Mouse (Mus musculus): ENCODE results near the gene 4931428L18Rik. TPM values are rescaled to one million over a fixed set of nuclear protein-coding genes. Genes with fewer than 3 reads are reported as not detected.

4931428L18Rik gene
- polyA plus RNA-seq, 1 experiment, result 0.09 TPM

DNA sequence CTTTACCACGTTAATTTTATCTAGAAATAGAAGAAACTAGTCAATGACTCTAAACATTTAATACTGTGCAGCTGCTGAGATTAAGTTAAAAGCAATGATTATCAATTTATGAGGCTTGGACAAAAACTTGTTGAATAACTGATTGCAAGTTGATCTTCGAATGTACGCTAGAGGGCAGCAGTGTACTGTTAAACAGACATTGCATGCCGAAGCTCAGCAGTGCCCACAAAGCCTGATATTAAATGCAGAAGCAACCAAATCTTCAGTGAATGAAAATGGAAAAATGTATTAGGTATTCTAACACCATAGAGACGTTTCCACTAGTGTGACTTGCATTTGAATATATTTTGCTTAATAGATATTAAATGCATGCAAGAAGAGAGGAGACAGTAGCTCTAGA, 12.3 kb downstream of the 4931428L18Rik start:
- no peaks in the 10 kb centered on the region for H3K79me3 ChIP-seq (ENCODE audit: low read depth)
- no peak overlapping the region for H3K4me3 ChIP-seq (ENCODE audit: insufficient read depth, poor library complexity, severe bottlenecking)
- no peak overlapping the region for H3ac ChIP-seq (ENCODE audit: control insufficient read depth, insufficient read length, low read depth)
- no peaks in the 10 kb centered on the region for H3K79me2 ChIP-seq (ENCODE audit: control insufficient read depth, insufficient read depth)
- no peaks in the 10 kb centered on the region for H3K36me3 ChIP-seq (ENCODE audit: control insufficient read depth, insufficient read depth)
- TF ChIP-seq MYOG (IDR thresholded peaks at IDR 0.05; ENCODE audit: control insufficient read depth, extremely low read depth, insufficient read length), result no peak
- TF ChIP-seq CTCF (IDR thresholded peaks at IDR 0.05; ENCODE audit: control insufficient read depth, insufficient read depth, insufficient read length), result peak; percentile 35
- no peaks in the 10 kb centered on the region for H3K27me3 ChIP-seq (ENCODE audit: control insufficient read depth, insufficient read depth, insufficient read length)

DNA sequence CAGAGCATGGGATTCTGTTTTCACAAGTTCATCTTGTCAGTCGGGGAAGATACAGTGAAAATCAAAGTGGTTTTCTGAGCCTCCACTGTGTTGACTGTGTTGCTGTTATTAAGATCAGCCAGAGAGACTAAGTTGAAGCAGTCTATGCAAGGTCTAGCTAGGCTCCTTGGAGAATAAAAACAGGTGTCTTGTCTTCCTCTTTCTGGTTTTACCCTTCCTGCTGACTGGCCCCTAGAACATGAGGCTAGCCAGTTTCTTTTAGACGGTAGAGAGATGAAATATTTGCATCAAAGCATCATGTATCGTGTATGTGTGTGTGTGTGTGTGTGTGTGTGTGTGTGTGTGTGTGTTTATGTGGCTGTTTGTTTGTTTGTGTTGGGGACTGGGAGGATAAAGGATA, 16.7 kb downstream of the 4931428L18Rik start:
- Histone ChIP-seq H3K27me3 (ENCODE audit: control insufficient read depth, insufficient read depth, insufficient read length) (no peaks in the 10 kb centered on the region), H3K4me3 (ENCODE audit: insufficient read depth, poor library complexity, severe bottlenecking) (no peak overlapping the region), H3K79me3 (ENCODE audit: low read depth) (no peaks in the 10 kb centered on the region), H3K79me2 (ENCODE audit: control insufficient read depth, insufficient read depth) (no peaks in the 10 kb centered on the region), H3ac (ENCODE audit: control insufficient read depth, insufficient read length, low read depth) (no peak overlapping the region), H3K36me3 (ENCODE audit: control insufficient read depth, insufficient read depth) (no peaks in the 10 kb centered on the region)
- no peak for TF ChIP-seq MYOG (IDR thresholded peaks at IDR 0.05; ENCODE audit: control insufficient read depth, extremely low read depth, insufficient read length)
- no peak for TF ChIP-seq MAX (IDR thresholded peaks at IDR 0.05)
- no peak for TF ChIP-seq CEBPB (IDR thresholded peaks at IDR 0.05; ENCODE audit: low read depth)
- no peak for TF ChIP-seq FOSL1 (IDR thresholded peaks at IDR 0.05; ENCODE audit: insufficient read depth, low read length, poor library complexity, severe bottlenecking)
- TF ChIP-seq CTCF (IDR thresholded peaks at IDR 0.05; ENCODE audit: control insufficient read depth, insufficient read depth, insufficient read length), result no peak
- no peak for TF ChIP-seq USF1 (IDR thresholded peaks at IDR 0.05; ENCODE audit: low read depth)
- no peak for TF ChIP-seq MYOD1 (IDR thresholded peaks at IDR 0.05; ENCODE audit: control insufficient read depth, insufficient read length, low read depth)

DNA sequence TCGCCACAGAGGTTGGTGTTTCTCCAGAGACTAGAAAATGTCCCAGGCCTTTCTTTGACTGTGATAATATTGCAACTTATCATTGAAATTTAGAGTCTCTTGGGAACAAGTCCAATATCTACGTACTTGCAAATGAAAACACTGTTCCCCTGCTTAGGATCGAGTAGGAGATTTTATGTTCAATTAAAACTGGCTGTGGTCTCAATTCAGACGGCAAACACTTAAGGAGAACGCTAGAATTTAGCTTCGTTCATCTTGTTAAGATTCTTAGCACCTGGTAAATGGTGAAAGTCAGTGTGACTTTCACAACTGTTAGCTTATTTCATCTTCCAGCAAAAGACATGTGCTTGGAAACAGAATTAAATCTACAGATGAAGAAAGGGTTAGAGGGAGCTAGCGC, 17.1 kb downstream of the 4931428L18Rik start:
- no peaks in the 10 kb centered on the region for H3K36me3 ChIP-seq (ENCODE audit: control insufficient read depth, insufficient read depth)
- TF ChIP-seq CTCF (IDR thresholded peaks at IDR 0.05; ENCODE audit: control insufficient read depth, insufficient read depth, insufficient read length) (no peak), USF1 (IDR thresholded peaks at IDR 0.05; ENCODE audit: low read depth) (no peak), MAX (IDR thresholded peaks at IDR 0.05) (no peak), CEBPB (IDR thresholded peaks at IDR 0.05; ENCODE audit: low read depth) (no peak), MYOD1 (IDR thresholded peaks at IDR 0.05; ENCODE audit: control insufficient read depth, insufficient read length, low read depth) (no peak), FOSL1 (IDR thresholded peaks at IDR 0.05; ENCODE audit: insufficient read depth, low read length, poor library complexity, severe bottlenecking) (no peak), MYOG (IDR thresholded peaks at IDR 0.05; ENCODE audit: control insufficient read depth, extremely low read depth, insufficient read length) (no peak)
- H3K79me2 ChIP-seq (ENCODE audit: control insufficient read depth, insufficient read depth), result no peaks in the 10 kb centered on the region

DNA sequence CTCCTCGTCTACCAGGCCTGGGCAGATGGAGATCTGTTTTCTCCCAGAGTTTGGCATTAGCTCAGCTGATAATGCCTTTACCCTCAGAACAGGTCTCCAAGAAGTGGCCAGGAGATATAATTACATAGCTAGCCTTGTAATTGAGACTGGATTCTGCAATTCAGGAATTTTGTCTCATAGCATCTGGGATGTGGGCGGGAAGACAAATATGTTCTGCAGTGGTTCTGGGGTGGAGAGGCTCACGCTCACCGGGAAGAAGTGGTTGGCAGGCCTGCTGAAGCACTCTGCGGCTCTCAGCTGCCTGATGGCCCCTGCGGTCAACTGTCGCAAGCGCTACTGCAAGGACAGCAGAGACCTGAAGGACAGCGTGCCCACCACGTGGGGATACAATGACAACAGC, 18.7 kb downstream of the 4931428L18Rik start:
- no peak overlapping the region for H3ac ChIP-seq (ENCODE audit: control insufficient read depth, insufficient read length, low read depth)
- no peaks in the 10 kb centered on the region for H3K79me2 ChIP-seq (ENCODE audit: control insufficient read depth, insufficient read depth)
- no peaks in the 10 kb centered on the region for H3K27me3 ChIP-seq (ENCODE audit: control insufficient read depth, insufficient read depth, insufficient read length)
- no peaks in the 10 kb centered on the region for H3K36me3 ChIP-seq (ENCODE audit: control insufficient read depth, insufficient read depth)
- H3K4me3 ChIP-seq (ENCODE audit: insufficient read depth, poor library complexity, severe bottlenecking), result no peak overlapping the region
- TF ChIP-seq MAX (IDR thresholded peaks at IDR 0.05), result no peak
- TF ChIP-seq MYOG (IDR thresholded peaks at IDR 0.05; ENCODE audit: control insufficient read depth, extremely low read depth, insufficient read length), result no peak
- TF ChIP-seq CTCF (IDR thresholded peaks at IDR 0.05; ENCODE audit: control insufficient read depth, insufficient read depth, insufficient read length), result no peak
- TF ChIP-seq FOSL1 (IDR thresholded peaks at IDR 0.05; ENCODE audit: insufficient read depth, low read length, poor library complexity, severe bottlenecking), result no peak
- TF ChIP-seq USF1 (IDR thresholded peaks at IDR 0.05; ENCODE audit: low read depth), result no peak
- no peak for TF ChIP-seq MYOD1 (IDR thresholded peaks at IDR 0.05; ENCODE audit: control insufficient read depth, insufficient read length, low read depth)
- no peak for TF ChIP-seq CEBPB (IDR thresholded peaks at IDR 0.05; ENCODE audit: low read depth)
- H3K79me3 ChIP-seq (ENCODE audit: low read depth), result no peaks in the 10 kb centered on the region

More for the DNA sequence above, 17.1 kb downstream of the 4931428L18Rik start:
- no peaks in the 10 kb centered on the region for H3K79me3 ChIP-seq (ENCODE audit: low read depth)
- no peak overlapping the region for H3ac ChIP-seq (ENCODE audit: control insufficient read depth, insufficient read length, low read depth)
- no peak overlapping the region for H3K4me3 ChIP-seq (ENCODE audit: insufficient read depth, poor library complexity, severe bottlenecking)
- no peaks in the 10 kb centered on the region for H3K27me3 ChIP-seq (ENCODE audit: control insufficient read depth, insufficient read depth, insufficient read length)

DNA sequence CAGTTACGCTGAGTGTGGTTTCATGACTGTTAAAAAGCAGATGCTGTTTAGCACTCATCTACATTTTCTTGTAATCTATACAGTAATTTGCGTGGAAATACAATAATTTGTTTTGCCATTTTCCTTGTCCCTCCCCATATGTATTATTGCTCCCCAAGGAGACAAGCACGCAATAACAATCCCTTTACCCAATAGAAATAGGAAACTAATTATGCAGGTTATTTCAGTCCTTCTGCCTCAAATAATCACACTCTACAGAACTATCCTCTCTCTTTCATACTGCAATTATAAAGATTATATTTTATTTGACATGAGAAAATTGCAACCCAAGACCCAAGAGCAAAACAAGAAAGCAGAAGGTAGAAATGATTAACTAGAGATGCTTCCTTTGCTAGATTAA, 25.5 kb downstream of the 4931428L18Rik start:
- no peak overlapping the region for H3ac ChIP-seq (ENCODE audit: control insufficient read depth, insufficient read length, low read depth)

DNA sequence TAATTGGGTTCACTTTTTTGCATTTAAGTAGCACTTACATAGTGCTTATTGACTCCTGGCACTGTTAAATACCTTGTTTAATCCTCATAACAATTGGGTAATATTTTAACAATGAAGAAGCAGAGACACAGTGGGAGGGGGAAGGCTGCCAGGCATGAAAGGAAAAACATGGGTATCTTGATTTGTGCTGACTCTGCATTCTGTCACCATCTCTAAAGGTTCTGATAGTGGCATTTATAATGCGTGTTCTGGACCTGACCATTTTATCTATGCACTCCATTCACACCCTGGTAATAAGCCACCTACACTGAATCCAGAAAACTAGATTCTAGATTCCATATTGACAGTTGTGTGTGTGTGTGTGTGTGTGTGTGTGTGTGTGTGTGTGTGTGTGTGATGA, 26.9 kb downstream of the 4931428L18Rik start:
- H3K36me3 ChIP-seq (ENCODE audit: control insufficient read depth, insufficient read depth), result no peaks in the 10 kb centered on the region
- H3K79me3 ChIP-seq (ENCODE audit: low read depth), result no peaks in the 10 kb centered on the region
- no peaks in the 10 kb centered on the region for H3K79me2 ChIP-seq (ENCODE audit: control insufficient read depth, insufficient read depth)
- no peak overlapping the region for H3ac ChIP-seq (ENCODE audit: control insufficient read depth, insufficient read length, low read depth)
- TF ChIP-seq MAX (IDR thresholded peaks at IDR 0.05) (no peak), MYOD1 (IDR thresholded peaks at IDR 0.05; ENCODE audit: control insufficient read depth, insufficient read length, low read depth) (no peak), FOSL1 (IDR thresholded peaks at IDR 0.05; ENCODE audit: insufficient read depth, low read length, poor library complexity, severe bottlenecking) (no peak), MYOG (IDR thresholded peaks at IDR 0.05; ENCODE audit: control insufficient read depth, extremely low read depth, insufficient read length) (no peak), USF1 (IDR thresholded peaks at IDR 0.05; ENCODE audit: low read depth) (no peak), CEBPB (IDR thresholded peaks at IDR 0.05; ENCODE audit: low read depth) (no peak), CTCF (IDR thresholded peaks at IDR 0.05; ENCODE audit: control insufficient read depth, insufficient read depth, insufficient read length) (no peak)
- no peaks in the 10 kb centered on the region for H3K27me3 ChIP-seq (ENCODE audit: control insufficient read depth, insufficient read depth, insufficient read length)
- H3K4me3 ChIP-seq (ENCODE audit: insufficient read depth, poor library complexity, severe bottlenecking), result no peak overlapping the region

More for the DNA sequence above, 25.5 kb downstream of the 4931428L18Rik start:
- TF ChIP-seq CEBPB (IDR thresholded peaks at IDR 0.05; ENCODE audit: low read depth), result no peak
- TF ChIP-seq MYOD1 (IDR thresholded peaks at IDR 0.05; ENCODE audit: control insufficient read depth, insufficient read length, low read depth), result no peak
- TF ChIP-seq USF1 (IDR thresholded peaks at IDR 0.05; ENCODE audit: low read depth), result no peak
- no peak for TF ChIP-seq CTCF (IDR thresholded peaks at IDR 0.05; ENCODE audit: control insufficient read depth, insufficient read depth, insufficient read length)
- TF ChIP-seq MYOG (IDR thresholded peaks at IDR 0.05; ENCODE audit: control insufficient read depth, extremely low read depth, insufficient read length), result no peak
- no peak for TF ChIP-seq FOSL1 (IDR thresholded peaks at IDR 0.05; ENCODE audit: insufficient read depth, low read length, poor library complexity, severe bottlenecking)
- no peak for TF ChIP-seq MAX (IDR thresholded peaks at IDR 0.05)
- Histone ChIP-seq H3K79me2 (ENCODE audit: control insufficient read depth, insufficient read depth) (no peaks in the 10 kb centered on the region), H3K27me3 (ENCODE audit: control insufficient read depth, insufficient read depth, insufficient read length) (no peaks in the 10 kb centered on the region), H3K79me3 (ENCODE audit: low read depth) (no peaks in the 10 kb centered on the region), H3K4me3 (ENCODE audit: insufficient read depth, poor library complexity, severe bottlenecking) (no peak overlapping the region), H3K36me3 (ENCODE audit: control insufficient read depth, insufficient read depth) (no peaks in the 10 kb centered on the region)

Data from C2C12 (cell line).